Mouse (Mus musculus) stomach, embryonic 14.5 days (tissue): ENCODE measurements at regions not wholly inside any gene's neighbourhood (a gene's known extent, or its start where the extent isn't known, plus 50 kb on each side); places are given as distances from the start of the nearest gene placed in this dataset.
"Not testable (repeated sequence)": the region's sequence is repeated elsewhere in the genome, so short reads cannot be mapped to it uniquely, and the experiment has no call there.

Experiments
- ATAC-seq: fragments of 200-750 bp; cut with Nextera tagmentation; 2 replicates; pipeline ENCODE4 v1.8.0; 2017; ENCODE audit warnings: low read depth, moderate TSS enrichment; ENCODE audit not compliant: insufficient number of reproducible peaks, insufficient read depth, low FRiP score
- H3K27ac ChIP-seq: fragments of 300-500 bp; sonication (generic); 2 replicates; pipeline ENCODE4 v1.5.1; 2014; ENCODE audit warnings: mild to moderate bottlenecking, low read length, moderate library complexity, mixed read lengths
- H3K27me3 ChIP-seq: fragments of 300-500 bp; sonication (generic); 2 replicates; pipeline ENCODE4 v1.6.1; 2014; ENCODE audit warnings: low read length, control low read depth, mixed read lengths; ENCODE audit not compliant: control insufficient read depth, insufficient read depth
- H3K36me3 ChIP-seq: fragments of 300-500 bp; sonication (generic); 2 replicates; pipeline ENCODE4 v1.6.1; 2014; ENCODE audit warnings: mild to moderate bottlenecking, control low read depth, low read length, moderate library complexity, mixed read lengths; ENCODE audit not compliant: control insufficient read depth, insufficient read depth
- H3K4me1 ChIP-seq: fragments of 300-500 bp; sonication (generic); 2 replicates; pipeline ENCODE4 v1.6.1; 2014; ENCODE audit warnings: low read length, control low read depth, mixed read lengths; ENCODE audit not compliant: control insufficient read depth, insufficient read depth
- H3K4me2 ChIP-seq: fragments of 300-500 bp; sonication (generic); replicated peaks from 2 replicates; pipeline ENCODE4 v1.6.1; 2014; ENCODE audit warnings: low read depth, low read length, control low read depth
- H3K4me3 ChIP-seq: fragments of 300-500 bp; sonication (generic); 2 replicates; pipeline ENCODE4 v1.5.1; 2014; ENCODE audit warnings: low read depth, low read length, control low read depth
- H3K9ac ChIP-seq: fragments of 300-500 bp; sonication (generic); replicated peaks from 2 replicates; pipeline ENCODE4 v1.6.1; 2014; ENCODE audit warnings: low read depth, mild to moderate bottlenecking, control low read depth, low read length, moderate library complexity, mixed read lengths
- H3K9me3 ChIP-seq: fragments of 300-500 bp; sonication (generic); 2 replicates; pipeline ENCODE4 v1.6.1; 2016; ENCODE audit warnings: low read depth, low read length, control low read depth; ENCODE audit not compliant: control insufficient read depth
- WGBS: fragments of 180-500 bp; shearing (Covaris S2); extraction: QIAGEN DNeasy Blood & Tissue Kit; methylation state at CpG from one replicate; pipeline ENCODE4 v1.1.7; 2014; 5-methylcytosine and 5-hydroxymethylcytosine counted together

DNA sequence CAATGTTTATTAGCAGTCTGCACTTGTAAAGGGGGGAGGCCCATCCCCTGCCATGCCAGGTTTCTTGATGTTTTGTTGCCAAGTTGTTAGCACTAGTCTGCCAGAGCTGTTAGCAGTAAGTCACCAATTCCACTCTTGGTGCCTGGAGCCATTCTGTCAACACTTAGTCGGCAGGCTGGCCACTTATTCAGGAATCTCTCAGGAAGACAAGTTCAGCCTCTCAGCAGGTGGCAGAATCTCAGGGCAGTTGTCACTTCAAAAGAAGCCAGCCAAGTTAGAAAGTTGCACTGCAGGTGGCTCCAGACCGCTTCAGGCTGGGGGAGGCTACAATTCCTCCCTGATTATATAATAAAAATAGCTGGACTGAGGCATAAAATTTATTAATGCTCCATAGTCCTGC lies 424.2 kb downstream of the Cdh10 start:
- H3K27ac ChIP-seq, H3K36me3 ChIP-seq, ATAC-seq, H3K4me1 ChIP-seq, H3K9me3 ChIP-seq, H3K9ac ChIP-seq, H3K4me3 ChIP-seq, H3K4me2 ChIP-seq, H3K27me3 ChIP-seq: not testable (repeated sequence)
- 71% methylated on average over 2 of the region's 2 CpGs for WGBS

DNA sequence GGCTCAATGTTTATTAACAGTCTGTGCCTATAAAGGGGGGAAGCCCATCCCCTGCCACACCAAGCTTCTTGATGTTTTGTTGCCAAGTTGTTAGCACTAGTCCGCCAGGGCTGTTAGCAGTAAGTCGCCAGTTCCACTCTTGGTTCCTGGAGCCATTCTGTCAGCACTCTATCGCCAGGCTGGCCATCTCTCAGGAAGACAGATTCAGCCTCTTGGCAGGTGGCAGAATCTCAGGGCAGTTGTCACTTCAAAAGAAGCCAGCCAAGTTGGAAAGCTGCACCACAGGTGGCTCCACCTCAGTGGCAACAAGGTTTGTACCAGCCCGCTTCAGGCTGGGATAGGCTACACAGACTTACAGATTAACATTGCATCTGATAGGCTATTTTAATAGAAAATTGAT lies 428.7 kb downstream of the Cdh10 start:
- H3K4me1 ChIP-seq = no peaks in the 10 kb centered on the region
- H3K27ac ChIP-seq = no peak overlapping the region
- H3K27me3 ChIP-seq = no peaks in the 10 kb centered on the region
- ATAC-seq = no peak
- WGBS = 73% methylated on average over 4 of the region's 4 CpGs
- H3K9me3 ChIP-seq = no peaks in the 10 kb centered on the region
- no peaks in the 10 kb centered on the region for H3K36me3 ChIP-seq
- no peak overlapping the region for H3K9ac ChIP-seq
- H3K4me3 ChIP-seq = no peak overlapping the region
- H3K4me2 ChIP-seq = no peak overlapping the region

DNA sequence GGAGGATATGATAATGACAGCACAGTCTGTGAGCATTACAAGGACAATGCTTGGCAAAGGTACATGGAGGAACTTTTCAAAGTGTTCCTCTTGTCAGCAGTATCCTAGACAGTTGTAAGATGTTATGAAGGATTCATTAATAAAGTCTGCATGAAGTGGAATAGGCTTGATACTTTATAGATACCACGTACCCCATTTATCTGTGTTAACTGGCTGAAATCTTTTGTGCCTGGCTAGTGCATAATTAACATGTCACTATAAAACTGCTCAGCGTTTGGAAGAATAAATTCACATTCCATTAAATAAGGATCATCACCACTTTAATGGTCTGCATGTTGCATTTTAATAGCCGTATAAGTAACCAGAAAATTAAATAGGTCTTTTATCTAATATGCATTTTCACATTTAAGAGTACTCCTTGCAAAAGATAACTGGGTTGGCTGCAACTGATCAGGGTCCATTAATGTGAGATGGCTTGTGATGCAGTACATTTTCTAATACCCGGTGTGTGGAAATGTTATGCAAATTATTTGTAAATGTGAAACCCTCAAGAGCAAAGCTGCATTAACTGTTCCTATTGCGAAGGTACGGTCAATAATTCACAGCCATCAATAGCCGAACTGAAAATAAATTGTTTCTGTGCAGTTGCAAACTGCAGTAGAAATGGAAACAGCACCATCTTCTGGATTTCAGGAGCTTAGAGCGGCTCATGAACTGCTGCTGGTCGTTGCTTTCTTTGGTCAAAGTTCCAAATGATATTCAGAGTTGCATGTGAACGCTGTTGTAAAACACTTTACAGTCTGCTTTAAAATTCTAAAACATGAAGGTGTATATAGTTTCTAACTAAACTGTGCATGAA lies 457.4 kb downstream of the Cdh10 start:
- no peaks in the 10 kb centered on the region for H3K4me1 ChIP-seq
- WGBS = 48% methylated on average over 10 of the region's 10 CpGs
- no peak overlapping the region for H3K27ac ChIP-seq
- no peak overlapping the region for H3K4me3 ChIP-seq
- ATAC-seq = no peak
- H3K9ac ChIP-seq = no peak overlapping the region
- no peaks in the 10 kb centered on the region for H3K27me3 ChIP-seq
- H3K36me3 ChIP-seq = no peaks in the 10 kb centered on the region
- peak overlapping the region; percentile 12; the same call in 1 of the 2 replicates for H3K4me2 ChIP-seq
- no peaks in the 10 kb centered on the region for H3K9me3 ChIP-seq

DNA sequence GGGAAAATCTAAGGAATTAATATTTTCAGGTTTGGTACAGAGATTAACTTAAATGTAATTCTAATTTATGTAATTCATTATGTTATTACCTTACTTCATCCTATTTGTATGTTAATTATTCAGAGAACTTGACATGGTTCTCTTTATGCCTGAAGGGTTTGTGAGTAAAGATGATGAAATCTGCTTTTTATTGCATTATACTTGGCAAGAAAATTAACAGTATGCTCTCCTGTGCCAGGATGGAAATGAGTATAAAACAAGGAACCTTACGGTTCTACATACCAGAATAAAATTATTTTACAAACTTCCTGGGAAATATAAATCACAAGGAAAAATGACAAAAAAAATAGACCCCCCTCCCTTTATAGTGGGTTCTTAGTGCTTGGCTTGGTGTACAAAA lies 497.6 kb downstream of the Cdh10 start:
- Histone ChIP-seq H3K27me3 (no peaks in the 10 kb centered on the region), H3K4me3 (no peak overlapping the region), H3K36me3 (no peaks in the 10 kb centered on the region), H3K4me2 (no peak overlapping the region), H3K9ac (no peak overlapping the region), H3K9me3 (no peaks in the 10 kb centered on the region), H3K4me1 (no peaks in the 10 kb centered on the region), H3K27ac (no peak overlapping the region)
- ATAC-seq = no peak
- WGBS = 86% methylated on average over 1 of the region's 1 CpGs

DNA sequence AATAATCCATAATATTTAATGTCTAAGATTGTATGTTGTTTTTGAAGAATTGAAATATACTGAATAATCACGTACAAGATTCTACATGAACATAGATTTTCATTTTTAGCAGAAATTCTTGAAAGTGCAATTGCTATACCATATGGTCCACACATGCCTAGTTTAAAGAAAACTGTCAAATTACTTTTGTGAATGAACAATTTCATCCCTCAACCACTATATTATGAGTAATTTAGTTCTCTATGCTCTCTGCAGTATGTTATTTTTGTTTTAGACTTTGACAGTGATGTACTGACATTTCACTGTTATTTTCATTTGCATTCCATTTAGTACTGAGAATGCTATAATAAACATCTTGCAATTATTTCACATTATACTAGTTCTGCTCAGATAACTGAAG lies 537.6 kb downstream of the Cdh10 start:
- 69% methylated on average over 1 of the region's 1 CpGs for WGBS
- Histone ChIP-seq H3K27ac (no peak overlapping the region), H3K4me2 (no peak overlapping the region), H3K4me3 (no peak overlapping the region), H3K4me1 (no peaks in the 10 kb centered on the region), H3K36me3 (no peaks in the 10 kb centered on the region), H3K9me3 (no peaks in the 10 kb centered on the region), H3K9ac (no peak overlapping the region), H3K27me3 (no peaks in the 10 kb centered on the region)
- ATAC-seq = no peak

DNA sequence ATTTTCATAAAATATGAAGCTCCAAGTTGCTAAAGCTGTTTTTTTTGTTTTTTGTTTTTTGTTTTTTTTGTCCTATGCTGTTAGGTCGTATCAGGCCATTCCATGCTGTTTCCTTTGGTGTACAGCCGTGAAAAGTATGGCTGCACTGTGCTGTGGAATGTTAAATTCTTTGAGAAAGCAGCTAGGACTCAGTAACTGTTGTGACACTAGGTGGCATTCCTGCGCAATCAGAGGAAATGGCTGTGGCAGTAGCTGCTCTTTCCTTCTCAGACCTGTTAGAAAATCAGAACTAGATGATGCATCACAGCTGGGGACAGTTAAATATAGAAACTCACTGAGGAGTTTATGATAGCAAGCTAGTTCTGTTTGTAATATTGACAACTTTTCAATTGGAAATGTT lies 541.9 kb downstream of the Cdh10 start:
- ATAC-seq = no peak
- H3K27ac ChIP-seq = no peak overlapping the region

DNA sequence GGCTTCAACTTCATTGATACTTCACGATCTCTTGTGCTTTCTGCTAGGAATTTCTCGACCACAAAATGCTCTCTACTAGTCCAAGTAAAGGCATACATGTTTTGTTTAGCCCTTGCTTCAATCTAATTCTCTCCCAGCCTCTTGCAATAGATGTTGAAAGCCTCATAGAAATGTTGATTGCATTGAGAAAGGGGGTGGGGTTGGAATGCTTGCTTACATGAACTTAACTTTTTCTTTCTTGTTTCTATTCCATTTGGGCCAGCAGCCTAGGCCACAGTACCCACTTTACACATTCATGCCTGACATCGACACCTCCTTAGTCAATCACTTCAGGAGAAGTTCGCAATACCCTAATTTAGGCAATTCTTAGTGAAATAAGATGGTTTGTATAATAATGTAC lies 571.2 kb downstream of the Cdh10 start:
- no peak for ATAC-seq
- no peaks in the 10 kb centered on the region for H3K27me3 ChIP-seq
- H3K9ac ChIP-seq = no peak overlapping the region
- no peak overlapping the region for H3K4me3 ChIP-seq
- 87% methylated on average over 4 of the region's 4 CpGs for WGBS
- no peak overlapping the region for H3K4me2 ChIP-seq
- H3K9me3 ChIP-seq = no peaks in the 10 kb centered on the region
- H3K4me1 ChIP-seq = no peaks in the 10 kb centered on the region
- no peaks in the 10 kb centered on the region for H3K36me3 ChIP-seq
- H3K27ac ChIP-seq = no peak overlapping the region

More for the DNA sequence above, 541.9 kb downstream of the Cdh10 start:
- no peaks in the 10 kb centered on the region for H3K27me3 ChIP-seq
- H3K9me3 ChIP-seq = no peaks in the 10 kb centered on the region
- no peak overlapping the region for H3K4me3 ChIP-seq
- H3K9ac ChIP-seq = no peak overlapping the region
- no peaks in the 10 kb centered on the region for H3K4me1 ChIP-seq
- 27% methylated on average over 3 of the region's 3 CpGs for WGBS
- no peaks in the 10 kb centered on the region for H3K36me3 ChIP-seq
- no peak overlapping the region for H3K4me2 ChIP-seq

DNA sequence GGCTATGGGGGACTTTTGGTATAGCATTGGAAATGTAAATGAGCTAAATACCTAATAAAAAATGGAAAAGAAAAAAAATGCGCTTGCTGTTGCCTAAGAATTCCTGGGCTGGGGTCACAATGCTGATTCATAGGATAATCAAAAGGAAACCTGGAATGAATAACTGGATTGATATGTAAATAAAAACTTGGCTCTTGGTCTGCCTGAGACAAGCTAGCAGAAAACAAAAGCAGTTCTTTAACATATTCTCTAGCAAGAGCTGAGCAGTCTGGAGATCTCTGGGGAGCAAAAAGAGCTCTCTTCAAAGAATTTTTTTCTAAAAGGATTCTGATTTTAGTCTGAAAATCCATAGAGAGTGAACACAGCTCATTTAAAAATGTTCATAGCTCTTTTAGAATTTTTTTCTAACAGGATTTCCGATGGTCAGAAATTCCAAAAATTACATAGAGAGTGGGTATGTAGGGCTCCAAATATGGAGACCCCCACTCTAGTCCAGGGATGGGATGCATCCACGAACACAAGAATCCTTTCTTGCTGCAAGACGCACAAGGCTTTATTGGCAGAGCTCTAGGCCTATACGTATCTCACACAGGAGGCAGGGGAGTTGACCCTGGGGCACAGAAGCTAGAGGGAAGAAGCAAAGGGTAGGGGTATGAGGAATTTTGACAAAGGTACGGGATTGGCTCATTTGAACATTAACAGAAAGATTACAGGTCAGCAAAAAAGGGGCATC lies 572.7 kb downstream of the Cdh10 start:
- 81% methylated on average over 6 of the region's 6 CpGs for WGBS
- Histone ChIP-seq H3K27me3 (no peaks in the 10 kb centered on the region), H3K4me1 (no peaks in the 10 kb centered on the region), H3K36me3 (no peaks in the 10 kb centered on the region), H3K4me2 (no peak overlapping the region), H3K4me3 (no peak overlapping the region), H3K9me3 (no peaks in the 10 kb centered on the region), H3K27ac (no peak overlapping the region), H3K9ac (no peak overlapping the region)
- no peak for ATAC-seq
